Mouse (Mus musculus) heart, postnatal 4 days (tissue): ENCODE measurements at regions not wholly inside any gene's neighbourhood (a gene's known extent, or its start where the extent isn't known, plus 50 kb on each side); places are given as distances from the start of the nearest gene placed in this dataset.

Experiments
- DNase-seq: peaks from one replicate; pipeline ENCODE4 v3.0.0; 2021

DNA sequence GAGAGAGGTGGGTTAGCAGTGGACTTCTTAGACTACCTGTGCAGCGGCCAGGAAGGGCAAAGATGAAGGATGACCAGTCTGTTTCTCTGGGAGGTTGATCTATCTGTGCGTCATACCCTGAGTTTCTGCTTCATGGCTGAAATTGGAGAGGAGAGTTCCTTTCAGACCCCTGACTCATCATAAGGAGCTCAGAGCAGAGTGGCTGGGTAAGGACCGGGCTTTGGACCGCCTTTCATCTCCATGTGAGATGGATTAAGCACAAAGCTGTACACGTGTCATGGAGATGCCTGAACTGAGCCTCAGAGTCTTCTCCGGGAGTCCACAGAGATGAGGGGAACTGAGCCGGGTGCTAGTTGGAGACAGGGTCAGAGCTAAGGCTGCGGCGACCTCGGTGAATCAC, 80.7 kb upstream of the Gm9887 start:
- no peak for DNase-seq

DNA sequence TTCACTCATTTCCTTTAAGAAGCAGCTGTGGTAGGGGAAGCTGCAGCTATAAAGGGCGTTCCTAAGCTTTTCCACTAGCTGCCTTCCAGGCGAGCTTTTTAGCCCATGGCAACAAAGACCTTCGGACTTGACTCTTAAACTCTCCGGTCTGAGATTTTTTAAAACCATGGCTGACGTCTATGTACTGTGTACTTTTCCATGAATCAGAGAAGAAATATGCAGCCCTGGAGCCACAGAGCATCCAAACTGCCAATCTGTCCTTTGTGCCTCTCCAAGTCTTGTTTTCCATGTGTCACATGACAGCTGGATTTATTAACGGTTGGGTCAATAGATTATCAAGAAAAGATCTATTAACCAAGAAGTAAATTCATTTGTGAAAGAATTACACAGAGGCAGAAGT, 78.9 kb upstream of the Gm9887 start:
- DNase-seq, result peak; percentile 45

- peak; percentile 39 for DNase-seq
These were observed 75.9 kb upstream of the Gm9887 start for GRCm38 (mm10) chr12:69447962-69448767.

GRCm38 (mm10) chr12:69447322-69447827, 75.1 kb upstream of the Gm9887 start:
- DNase-seq, result no peak

- DNase-seq, result peak; percentile 79
These were observed 74.4 kb upstream of the Gm9887 start for GRCm38 (mm10) chr12:69446468-69447321.

DNA sequence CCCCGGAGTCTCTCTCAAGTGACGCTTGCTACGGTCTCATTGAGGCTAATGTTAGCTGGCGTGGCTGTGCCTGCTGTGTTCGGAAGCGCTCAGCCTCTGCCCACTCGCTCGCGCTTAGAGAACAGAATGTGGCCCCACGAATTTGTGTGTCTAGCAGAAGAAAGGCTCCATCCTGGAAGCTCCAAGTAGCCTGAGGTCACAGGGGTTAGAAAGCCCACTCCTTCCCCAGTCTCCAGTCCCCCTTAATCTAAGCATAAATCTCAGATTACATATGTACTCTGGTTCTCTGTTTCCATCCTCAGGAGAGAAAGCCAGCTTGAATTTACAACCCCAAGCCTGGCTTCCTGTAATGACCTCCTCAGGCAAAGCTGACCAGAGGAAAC, 73.8 kb upstream of the Gm9887 start:
- DNase-seq, result no peak

GRCm38 (mm10) chr12:69442321-69442720, 70.1 kb upstream of the Gm9887 start:
- no peak for DNase-seq

- DNase-seq, result no peak
These were observed 69.5 kb upstream of the Gm9887 start for GRCm38 (mm10) chr12:69441764-69442163.

- no peak for DNase-seq
These were observed 66.0 kb upstream of the Gm9887 start for GRCm38 (mm10) chr12:69438271-69438670.

DNA sequence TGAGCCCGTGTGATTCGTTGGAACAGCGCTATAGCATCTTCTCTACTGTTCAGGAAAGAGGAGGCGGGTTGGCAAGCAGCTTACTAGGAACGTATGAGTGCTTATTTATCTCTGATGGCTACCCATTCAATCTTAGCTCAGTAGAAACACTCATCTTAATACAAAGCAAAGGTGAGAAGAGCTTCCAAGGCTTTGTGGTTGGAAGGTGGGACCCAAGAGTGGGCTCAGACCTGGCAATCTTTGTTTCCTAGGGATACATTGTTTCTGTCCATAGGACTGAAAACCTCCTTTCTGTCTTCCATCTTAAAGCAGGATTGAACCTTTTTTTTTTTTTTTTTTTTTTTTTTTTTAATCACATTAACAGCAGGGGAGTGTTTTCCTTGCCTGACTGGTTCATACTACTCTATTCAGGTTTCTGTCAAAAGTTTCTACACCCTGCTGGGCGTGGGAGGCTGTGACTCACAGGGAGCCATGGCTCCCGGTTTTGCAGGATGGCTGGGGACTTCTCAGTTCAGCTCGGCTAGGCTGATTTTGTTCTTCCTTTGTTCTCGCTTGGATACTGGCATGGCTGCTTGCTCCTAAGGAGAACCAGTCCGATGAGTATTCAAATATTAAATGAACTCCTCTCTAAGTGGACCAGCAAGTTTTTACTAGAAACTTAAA, 64.7 kb upstream of the Gm9887 start:
- DNase-seq, result no peak

DNA sequence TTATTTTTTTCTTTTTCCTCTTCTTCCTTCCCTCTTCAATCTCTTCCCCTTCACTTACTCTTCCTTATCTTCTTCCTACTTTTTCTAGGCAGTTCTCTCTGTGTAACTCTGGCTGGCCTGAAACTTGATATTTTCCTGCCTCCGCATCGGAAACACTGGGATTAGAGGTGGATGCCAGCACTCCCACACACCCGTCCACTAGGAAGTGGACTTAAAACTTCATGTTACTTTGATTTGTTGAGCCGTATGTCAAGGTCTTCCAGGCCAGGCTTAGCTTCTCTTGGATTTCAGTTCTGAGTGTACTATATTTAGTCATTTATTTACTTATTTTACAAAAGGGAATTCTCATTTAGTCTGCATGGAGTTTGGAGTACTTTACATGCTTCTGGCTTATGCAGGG, 62.1 kb upstream of the Gm9887 start:
- no peak for DNase-seq

DNA sequence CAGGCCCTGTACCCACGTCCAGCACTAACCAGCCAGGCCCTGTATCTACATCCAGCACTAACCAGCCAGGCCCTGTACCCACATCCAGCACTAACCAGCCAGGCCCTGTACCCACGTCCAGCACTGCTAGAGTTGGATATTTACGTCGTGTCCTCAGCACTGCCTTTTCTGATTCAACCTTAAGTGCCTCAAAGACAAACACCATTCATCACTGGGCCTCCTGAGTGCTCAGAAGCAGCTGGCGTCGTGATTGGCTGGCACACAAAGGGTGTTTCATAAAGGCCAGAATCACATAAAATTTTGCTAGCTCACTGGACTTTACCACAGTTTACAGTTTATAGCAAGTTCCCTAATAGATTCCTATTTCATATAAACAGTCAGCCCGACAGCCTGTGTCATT, 59.8 kb upstream of the Gm9887 start:
- no peak for DNase-seq

GRCm38 (mm10) chr12:69428108-69428507, 55.9 kb upstream of the Gm9887 start:
- DNase-seq, result no peak

DNA sequence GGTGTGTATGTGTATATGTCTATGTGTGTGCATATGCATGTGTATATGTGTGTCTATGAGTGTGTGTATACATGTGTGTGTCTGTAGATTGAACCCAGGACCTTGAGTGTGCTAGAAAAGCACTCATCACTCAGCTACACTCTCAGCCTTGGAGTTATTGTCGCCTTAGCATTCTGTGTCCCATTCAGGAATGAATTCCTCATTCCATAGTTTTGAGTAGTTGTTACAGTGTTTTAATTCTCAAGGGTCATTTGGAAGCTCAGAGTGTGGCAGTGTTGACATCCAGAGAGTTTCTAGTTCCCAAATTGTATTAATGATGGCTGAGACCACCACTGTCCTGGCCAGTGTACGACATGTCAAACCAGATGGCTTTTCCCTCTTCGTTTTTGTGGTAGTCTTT, 53.4 kb upstream of the Gm9887 start:
- DNase-seq, result no peak

DNA sequence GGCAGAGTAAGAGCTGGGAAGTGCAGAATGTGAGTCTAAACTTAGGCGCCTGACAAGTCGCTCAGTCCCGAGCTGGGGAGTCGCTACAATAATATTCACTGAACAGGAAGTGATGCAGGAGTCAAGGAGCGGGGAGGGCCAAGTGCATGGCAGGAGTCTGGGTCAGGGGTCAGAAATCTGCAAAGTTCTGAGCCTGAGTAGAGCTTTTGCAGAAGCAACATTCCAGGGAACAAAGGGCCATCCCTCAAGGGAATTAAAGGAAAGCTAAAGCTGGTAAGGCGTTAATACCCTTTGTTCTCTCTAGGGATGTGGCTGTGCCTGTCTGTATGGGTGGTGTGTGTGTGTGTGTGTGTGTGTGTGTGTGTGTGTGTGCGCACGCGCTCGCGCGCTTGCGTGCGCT, 52.7 kb upstream of the Gm9887 start:
- peak; percentile 41 for DNase-seq
